Mouse (Mus musculus): Measurements from ENCODE around the gene Gm765.

Gene Gm765

DNA sequence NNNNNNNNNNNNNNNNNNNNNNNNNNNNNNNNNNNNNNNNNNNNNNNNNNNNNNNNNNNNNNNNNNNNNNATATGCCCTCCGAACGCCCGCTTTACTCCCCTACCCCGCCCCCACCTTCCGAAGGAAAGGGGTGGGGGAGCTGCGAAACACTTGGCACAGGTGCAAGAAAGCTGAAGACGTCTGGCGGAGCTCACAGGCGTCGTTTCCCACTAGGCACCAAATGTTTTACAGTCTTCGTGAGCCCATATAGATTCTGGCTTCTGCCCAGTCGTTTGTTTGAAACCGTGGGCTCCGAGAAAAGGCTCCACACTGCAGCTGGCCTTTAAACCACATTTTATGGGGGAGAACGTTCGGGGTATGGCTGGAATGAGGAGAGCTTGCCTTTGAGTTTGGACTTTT, 120.6 kb downstream of the Gm765 start:
- peak in 1 of 2 experiments; percentile 35 for DNase-seq (ENCODE audit: low spot score in 2 of 2)

DNA sequence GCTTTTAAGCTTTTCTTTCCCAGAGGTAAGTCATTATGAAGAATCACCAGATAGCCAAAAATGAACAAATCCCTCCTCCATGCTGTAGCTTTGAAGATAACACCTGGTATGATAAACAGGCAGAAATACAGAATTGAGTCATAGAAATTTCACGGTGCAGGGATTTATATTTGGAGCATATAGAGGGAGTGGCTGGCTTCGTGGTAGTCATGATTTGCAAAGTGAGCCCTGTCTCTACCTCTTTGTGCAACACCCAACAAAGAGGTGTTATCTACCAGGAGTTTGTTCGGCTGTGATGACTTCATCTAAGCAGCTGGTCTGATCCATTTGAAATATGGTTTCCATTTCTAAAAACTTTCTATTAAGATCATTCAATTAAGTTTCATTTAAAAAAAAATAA, 130.3 kb downstream of the Gm765 start:
- peak in 1 of 2 experiments; percentile 32 for DNase-seq (ENCODE audit: low spot score in 2 of 2)

DNA sequence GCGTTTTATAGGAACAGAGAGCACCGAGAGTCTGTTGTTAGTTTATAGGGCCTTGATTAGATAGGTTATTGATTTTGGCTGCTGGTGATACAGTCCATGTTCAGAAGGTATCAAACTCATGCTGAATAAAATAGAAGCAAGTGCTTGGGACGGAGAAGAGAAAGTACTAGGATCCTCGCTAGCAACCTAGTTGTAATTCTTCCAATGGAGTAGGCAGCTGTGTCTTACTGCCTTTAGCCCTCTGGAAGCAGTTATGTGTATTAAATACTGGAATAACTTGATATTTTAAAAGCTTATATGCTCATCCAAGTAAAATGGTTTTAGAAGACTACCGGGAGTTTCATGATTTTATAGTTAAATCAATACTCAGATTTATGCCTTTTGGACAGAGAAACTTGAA, 132.3 kb downstream of the Gm765 start:
- DNase-seq (ENCODE audit: low spot score in 2 of 2) = no peak

DNA sequence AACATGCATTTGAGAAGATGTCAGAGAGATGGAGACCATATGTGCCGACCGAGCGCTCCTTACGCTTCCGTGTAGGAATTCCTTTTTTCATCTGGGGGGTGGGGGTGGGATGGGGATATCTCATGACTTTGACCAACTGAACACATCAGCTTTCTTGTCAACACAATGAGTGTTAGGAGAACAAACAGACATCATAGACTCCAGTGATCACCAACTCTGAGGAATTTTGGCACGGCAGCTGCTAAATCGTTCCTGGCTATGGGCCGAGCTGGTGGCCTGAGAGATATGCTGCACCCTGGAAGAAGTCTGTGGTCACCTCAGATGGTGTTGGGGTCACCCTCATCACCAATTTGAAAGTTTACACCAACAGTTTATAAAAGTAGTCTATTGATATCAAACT, 134.5 kb downstream of the Gm765 start:
- no peak for DNase-seq (ENCODE audit: low spot score in 2 of 2)

DNA sequence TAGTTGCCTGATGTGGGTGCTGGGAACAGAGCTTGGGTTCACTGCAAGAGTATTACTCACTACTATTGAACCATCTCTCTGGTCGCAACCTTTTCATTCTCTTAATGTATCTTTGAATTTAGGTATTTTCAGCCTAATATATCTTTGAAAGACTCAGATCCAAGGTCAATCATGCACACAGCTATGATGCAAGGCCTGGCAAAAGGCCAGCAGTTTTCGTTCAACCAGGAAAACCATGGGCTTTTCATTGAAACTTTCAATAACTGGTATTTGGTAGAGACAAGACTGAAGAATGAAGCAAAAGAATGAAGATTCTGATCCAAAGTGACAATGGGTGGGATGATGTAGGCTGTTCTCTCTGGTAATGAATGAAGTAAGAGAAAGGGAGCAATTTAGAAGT, 143.8 kb downstream of the Gm765 start:
- DNase-seq (ENCODE audit: low spot score in 2 of 2) = no peak

DNA sequence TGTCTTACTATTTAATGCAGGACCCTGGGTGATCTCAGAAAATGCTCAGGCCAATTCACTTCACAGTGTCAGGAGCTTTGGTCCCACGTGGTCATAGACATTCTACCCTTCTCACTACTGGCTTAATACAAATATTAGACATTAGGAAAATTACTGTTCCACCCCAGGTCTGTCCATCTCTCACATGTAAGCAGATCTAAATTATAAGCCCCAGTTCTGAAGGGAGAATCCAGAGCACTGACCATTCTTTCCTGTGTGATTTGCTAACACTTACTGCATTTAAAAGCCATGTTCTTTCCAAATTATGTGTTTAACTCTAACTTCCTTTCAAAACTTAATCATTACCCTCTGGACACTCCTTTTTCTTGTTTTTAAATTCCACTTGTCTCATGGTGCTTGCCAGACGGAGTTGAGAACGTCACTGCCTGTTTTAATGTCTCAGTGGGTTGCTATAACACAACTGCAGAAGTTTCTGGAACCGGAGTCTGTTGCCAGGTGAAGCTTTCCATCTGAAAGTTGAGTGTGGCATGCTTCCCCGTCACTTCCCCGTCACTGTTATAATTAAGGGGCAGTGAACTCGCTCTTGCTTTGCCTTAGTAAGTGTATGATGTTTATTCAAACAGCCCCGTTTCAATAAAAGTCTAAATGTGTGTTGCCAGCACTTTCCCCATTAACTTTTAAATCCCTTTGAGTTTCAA, 151.7 kb downstream of the Gm765 start:
- no peak for DNase-seq (ENCODE audit: low spot score in 2 of 2)
